Mouse (Mus musculus): ENCODE results near the gene Scgb1a1. TPM values are rescaled to one million over a fixed set of nuclear protein-coding genes. Genes with fewer than 3 reads are reported as not detected.

Gene Scgb1a1
- total RNA-seq, 2 experiments from 2014 or later = not detected

DNA sequence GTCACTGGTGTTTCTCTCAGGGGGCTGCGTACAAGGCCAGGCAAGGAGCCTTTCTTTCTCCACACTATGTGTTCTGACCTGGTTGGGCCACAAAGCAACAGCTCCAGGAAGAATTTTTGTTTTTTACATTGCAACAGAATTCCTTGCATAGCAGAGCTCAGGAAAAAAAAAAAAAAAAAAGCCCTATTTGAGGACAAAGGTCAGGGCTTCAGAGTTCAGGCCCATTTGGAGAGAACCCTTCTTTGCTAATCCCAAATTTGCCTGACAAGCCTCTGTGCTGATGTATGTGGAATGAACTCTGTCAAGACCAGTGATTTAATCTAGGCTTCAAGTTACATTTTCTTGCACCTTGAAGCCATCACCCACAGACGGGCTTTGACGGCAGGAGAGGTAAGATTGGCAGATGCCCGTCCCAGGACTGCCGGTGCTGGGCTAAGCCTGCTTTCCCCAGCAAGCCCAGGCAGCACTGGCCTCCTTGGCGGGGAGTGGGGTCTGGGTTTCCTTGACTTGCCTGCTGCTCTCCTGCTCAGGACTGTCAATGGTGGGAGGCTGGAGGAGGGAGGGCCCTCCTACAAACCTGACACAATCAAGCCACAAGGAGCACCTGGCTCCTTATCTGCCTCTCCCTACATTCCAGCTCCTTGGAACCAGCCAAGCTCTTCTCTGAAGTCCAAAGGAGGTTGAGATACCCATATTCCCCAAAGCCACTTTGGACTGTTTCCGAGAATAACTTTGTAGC lies 40.4 kb downstream of the Scgb1a1 start:
- DNase-seq (ENCODE audit: low spot score in 2 of 2) = no peak

GRCm38 (mm10) chr19:9044291-9044690 lies 43.5 kb downstream of the Scgb1a1 start:
- no peak for DNase-seq (ENCODE audit: low spot score in 2 of 2)

- DNase-seq (ENCODE audit: low spot score in 2 of 2) = no peak
Measured at GRCm38 (mm10) chr19:9043123-9043522, 44.6 kb downstream of the Scgb1a1 start.

GRCm38 (mm10) chr19:9041074-9041473 lies 46.7 kb downstream of the Scgb1a1 start:
- DNase-seq (ENCODE audit: low spot score in 2 of 2) = no peak

DNA sequence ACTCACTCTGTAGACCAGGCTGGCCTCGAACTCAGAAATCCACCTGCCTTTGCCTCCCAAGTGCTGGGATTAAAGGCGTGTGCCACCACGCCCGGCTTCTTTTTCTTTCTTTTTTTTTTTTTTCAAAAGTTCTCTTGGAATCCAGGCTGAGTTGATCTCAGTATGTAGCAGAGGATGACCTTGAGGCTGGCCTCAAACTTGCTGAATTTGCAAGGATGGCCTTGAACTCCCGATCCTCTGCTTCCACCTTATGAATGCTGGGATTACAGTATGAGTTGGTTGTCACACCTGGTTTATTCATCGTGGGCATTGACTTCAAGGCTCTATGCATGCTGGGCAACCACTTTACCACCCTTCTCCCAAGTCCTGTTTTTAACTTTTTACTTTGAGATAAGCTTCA lies 47.1 kb downstream of the Scgb1a1 start:
- DNase-seq (ENCODE audit: low spot score in 2 of 2) = no peak

GRCm38 (mm10) chr19:9039928-9040327 lies 47.8 kb downstream of the Scgb1a1 start:
- no peak for DNase-seq (ENCODE audit: low spot score in 2 of 2)

GRCm38 (mm10) chr19:9039266-9039665 lies 48.5 kb downstream of the Scgb1a1 start:
- no peak for DNase-seq (ENCODE audit: low spot score in 2 of 2)

DNA sequence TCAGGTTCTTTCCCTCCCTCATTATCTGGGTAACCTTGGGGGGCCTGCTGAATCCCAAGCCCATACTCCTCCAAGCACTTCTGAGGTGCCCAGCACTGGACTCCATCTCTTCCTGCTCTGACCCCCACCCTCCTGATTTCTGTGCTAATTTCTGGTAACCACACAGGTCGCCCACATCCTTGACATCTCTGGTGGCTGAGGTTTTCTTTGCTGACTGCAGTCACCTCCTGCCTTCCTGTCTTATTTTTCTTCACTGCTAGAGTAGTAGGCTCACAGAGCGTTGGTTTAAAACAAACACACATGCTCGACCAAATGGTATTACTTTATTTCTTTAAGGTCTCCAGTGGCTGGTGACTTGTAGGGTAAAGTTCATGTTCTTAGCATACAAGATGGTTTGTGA lies 49.6 kb downstream of the Scgb1a1 start:
- no peak for DNase-seq (ENCODE audit: low spot score in 2 of 2)

- no peak for DNase-seq (ENCODE audit: low spot score in 2 of 2)
Measured at GRCm38 (mm10) chr19:9035101-9035500, 52.7 kb downstream of the Scgb1a1 start.

GRCm38 (mm10) chr19:9034480-9034879 lies 53.3 kb downstream of the Scgb1a1 start:
- DNase-seq (ENCODE audit: low spot score in 2 of 2) = no peak

Other genes starting within 250 kb of the Scgb1a1 start
- gene Gng3, start 248.8 kb downstream of the Scgb1a1 start, total RNA-seq (2021) = 1 to 10 TPM; 5.9 to 6.9 TPM
- gene Lrrn4cl, start 237.2 kb downstream of the Scgb1a1 start, total RNA-seq (2021) = 1 to 10 TPM; 2.3 to 6.6 TPM
- 100 to 1,000 TPM; 178 to 202 TPM for gene Ubxn1, start 216.5 kb downstream of the Scgb1a1 start, total RNA-seq (2021)
- 10 to 100 TPM; 55.2 to 65.6 TPM for gene Uqcc3, start 207.0 kb downstream of the Scgb1a1 start, total RNA-seq (2021)
- 1 to 10 TPM; 6.4 to 7.1 TPM for gene Lbhd1, start 204.2 kb downstream of the Scgb1a1 start, total RNA-seq (2021)
- not detected for gene Gm49403, start 204.0 kb downstream of the Scgb1a1 start, total RNA-seq (2021)
- 10 to 100 TPM; 44.6 to 47.1 TPM for gene 1810009A15Rik, start 199.1 kb downstream of the Scgb1a1 start, total RNA-seq (2021)
- 1 to 10 TPM; 3.2 to 9.1 TPM for gene Gm49416, start 199.0 kb downstream of the Scgb1a1 start, total RNA-seq (2021)
- 10 to 100 TPM; 23.3 to 23.9 TPM for gene Ints5, start 195.0 kb downstream of the Scgb1a1 start, total RNA-seq (2021)
- 100 to 1,000 TPM; 163 to 212 TPM for gene Ganab, start 189.9 kb downstream of the Scgb1a1 start, total RNA-seq (2021)
- gene B3gat3, start 167.6 kb downstream of the Scgb1a1 start, total RNA-seq (2021) = 10 to 100 TPM; 60.5 to 65.7 TPM
- 10 to 100 TPM; 29.8 to 49.2 TPM for gene Rom1, start 158.6 kb downstream of the Scgb1a1 start, total RNA-seq (2021)
- gene Eml3, start 158.4 kb downstream of the Scgb1a1 start, total RNA-seq (2021) = 10 to 100 TPM; 41.5 to 59.5 TPM
- gene Mta2, start 146.1 kb downstream of the Scgb1a1 start, total RNA-seq (2021) = 10 to 100 TPM; 81.1 to 89.8 TPM
- gene Tut1, start 134.1 kb downstream of the Scgb1a1 start, total RNA-seq (2021) = 10 to 100 TPM; 23.1 to 26.1 TPM
- 100 to 1,000 TPM; 334 to 342 TPM for gene Eef1g, start 120.9 kb downstream of the Scgb1a1 start, total RNA-seq (2021)
- gene Ahnak, start 98.7 kb downstream of the Scgb1a1 start, total RNA-seq (2021) = 100 to 1,000 TPM in 1 of 2 experiments, 10 to 100 TPM in 1; 88.9 to 162 TPM
- 10 to 100 TPM; 11.8 to 14.1 TPM for gene Asrgl1, start 47.7 kb upstream of the Scgb1a1 start, total RNA-seq (2021)